Mouse (Mus musculus): ENCODE measurements around the gene Slc25a54. TPM values are rescaled to one million over a fixed set of nuclear protein-coding genes. Genes with fewer than 3 reads are reported as not detected.

The Slc25a54 gene
- not detected in 2 replicates for polyA plus RNA-seq (2015; fragmentation: Nextera tagmentation; extraction: Ambion mirVana)

GRCm38 (mm10) chr3:109080169-109080568 lies at the start of gene Slc25a54:
Gene Slc25a54, plus strand, starts transcription at chr3:109080469.
- no peaks in the 10 kb centered on the region for H3K9me3 ChIP-seq

GRCm38 (mm10) chr3:109030817-109031216 lies 49.5 kb upstream of the Slc25a54 start:
- no peak overlapping the region for H3K4me2 ChIP-seq
- no peaks in the 10 kb centered on the region for H3K9me3 ChIP-seq
- H3K27me3 ChIP-seq: no peaks in the 10 kb centered on the region
- ATAC-seq (ENCODE audit: low FRiP score, low read depth): no peak
- H3K27ac ChIP-seq (replicated peaks): no peak overlapping the region
- H3K4me3 ChIP-seq: no peak overlapping the region
- H3K36me3 ChIP-seq: no peaks in the 10 kb centered on the region
- WGBS: 60% methylated on average over 6 of the region's 6 CpGs
- no peak overlapping the region for H3K9ac ChIP-seq
- H3K4me1 ChIP-seq (replicated peaks): peaks cover 12% of the 10 kb centered on the region

More at GRCm38 (mm10) chr3:109080169-109080568, at the start of gene Slc25a54:
- H3K27me3 ChIP-seq: no peaks in the 10 kb centered on the region
- no peak within 1 kb of the TSS for H3K4me3 ChIP-seq
- H3K4me2 ChIP-seq: no peak within 1 kb of the TSS
- ATAC-seq (ENCODE audit: low FRiP score, low read depth): no peak
- no peak within 1 kb of the TSS for H3K27ac ChIP-seq (replicated peaks)
- 95% methylated on average over 17 of the region's 17 CpGs for WGBS
- no peaks in the 10 kb centered on the region for H3K36me3 ChIP-seq
- H3K9ac ChIP-seq: no peak within 1 kb of the TSS
- H3K4me1 ChIP-seq (replicated peaks): no peaks in the 10 kb centered on the region

GRCm38 (mm10) chr3:109031626-109032025 lies 48.6 kb upstream of the Slc25a54 start:
- Histone ChIP-seq H3K36me3 (no peaks in the 10 kb centered on the region), H3K4me3 (no peak overlapping the region), H3K9ac (no peak overlapping the region), H3K9me3 (no peaks in the 10 kb centered on the region), H3K4me1 (replicated peaks) (0 out of 2 replicates have a peak, but pooled peaks cover 5% of the 10 kb centered on the region), H3K27ac (replicated peaks) (no peak overlapping the region), H3K4me2 (no peak overlapping the region), H3K27me3 (no peaks in the 10 kb centered on the region)
- 92% methylated on average over 3 of the region's 3 CpGs for WGBS
- no peak for ATAC-seq (ENCODE audit: low FRiP score, low read depth)

GRCm38 (mm10) chr3:109032306-109032705 lies 48.0 kb upstream of the Slc25a54 start:
- H3K9ac ChIP-seq: no peak overlapping the region
- no peak for ATAC-seq (ENCODE audit: low FRiP score, low read depth)
- no peak overlapping the region for H3K4me3 ChIP-seq
- H3K9me3 ChIP-seq: no peaks in the 10 kb centered on the region
- no peak overlapping the region for H3K27ac ChIP-seq (replicated peaks)
- 60% methylated on average over 2 of the region's 2 CpGs for WGBS
- no peaks in the 10 kb centered on the region for H3K27me3 ChIP-seq
- H3K4me2 ChIP-seq: no peak overlapping the region
- H3K36me3 ChIP-seq: no peaks in the 10 kb centered on the region
- H3K4me1 ChIP-seq (replicated peaks): 0 out of 2 replicates have a peak, but pooled peaks cover 3% of the 10 kb centered on the region

- H3K4me1 ChIP-seq (replicated peaks): no peaks in the 10 kb centered on the region
- no peak for ATAC-seq (ENCODE audit: low FRiP score, low read depth)
- 62% methylated on average over 1 of the region's 1 CpGs for WGBS
- no peaks in the 10 kb centered on the region for H3K27me3 ChIP-seq
- no peak overlapping the region for H3K4me2 ChIP-seq
- no peaks in the 10 kb centered on the region for H3K9me3 ChIP-seq
- no peak overlapping the region for H3K9ac ChIP-seq
- no peak overlapping the region for H3K4me3 ChIP-seq
- no peaks in the 10 kb centered on the region for H3K36me3 ChIP-seq
- H3K27ac ChIP-seq (replicated peaks): no peak overlapping the region
Observed at GRCm38 (mm10) chr3:109034411-109034810, 45.9 kb upstream of the Slc25a54 start.

GRCm38 (mm10) chr3:109040908-109041307 lies 39.4 kb upstream of the Slc25a54 start:
- Histone ChIP-seq H3K4me1 (replicated peaks) (no peaks in the 10 kb centered on the region), H3K9ac (no peak overlapping the region), H3K36me3 (no peaks in the 10 kb centered on the region), H3K27ac (replicated peaks) (no peak overlapping the region), H3K9me3 (no peaks in the 10 kb centered on the region), H3K4me3 (no peak overlapping the region), H3K4me2 (no peak overlapping the region), H3K27me3 (no peaks in the 10 kb centered on the region)
- no peak for ATAC-seq (ENCODE audit: low FRiP score, low read depth)
- 90% methylated on average over 4 of the region's 4 CpGs for whole genome bisulfite sequencing

GRCm38 (mm10) chr3:109043395-109043794 lies 36.9 kb upstream of the Slc25a54 start:
- Histone ChIP-seq H3K4me1 (replicated peaks) (no peaks in the 10 kb centered on the region), H3K36me3 (no peaks in the 10 kb centered on the region), H3K27ac (replicated peaks) (no peak overlapping the region), H3K9me3 (no peaks in the 10 kb centered on the region), H3K4me3 (no peak overlapping the region), H3K27me3 (no peaks in the 10 kb centered on the region), H3K4me2 (no peak overlapping the region), H3K9ac (no peak overlapping the region)
- WGBS: 41% methylated on average over 7 of the region's 7 CpGs
- ATAC-seq (ENCODE audit: low FRiP score, low read depth): no peak

GRCm38 (mm10) chr3:109046428-109046827 lies 33.8 kb upstream of the Slc25a54 start:
- Histone ChIP-seq H3K36me3 (no peaks in the 10 kb centered on the region), H3K9ac (no peak overlapping the region), H3K27ac (replicated peaks) (no peak overlapping the region), H3K9me3 (no peaks in the 10 kb centered on the region), H3K4me2 (no peak overlapping the region), H3K27me3 (no peaks in the 10 kb centered on the region), H3K4me3 (no peak overlapping the region), H3K4me1 (replicated peaks) (no peaks in the 10 kb centered on the region)
- 95% methylated on average over 3 of the region's 3 CpGs for WGBS
- ATAC-seq (ENCODE audit: low FRiP score, low read depth): no peak

- no peak overlapping the region for H3K27ac ChIP-seq (replicated peaks)
- no peak overlapping the region for H3K9ac ChIP-seq
- H3K4me3 ChIP-seq: no peak overlapping the region
- H3K4me2 ChIP-seq: no peak overlapping the region
- no peaks in the 10 kb centered on the region for H3K27me3 ChIP-seq
- H3K36me3 ChIP-seq: no peaks in the 10 kb centered on the region
- H3K4me1 ChIP-seq (replicated peaks): no peaks in the 10 kb centered on the region
- no peak for ATAC-seq (ENCODE audit: low FRiP score, low read depth)
- H3K9me3 ChIP-seq: no peaks in the 10 kb centered on the region
- WGBS: 49% methylated on average over 6 of the region's 6 CpGs
Observed at GRCm38 (mm10) chr3:109047707-109048283, 32.5 kb upstream of the Slc25a54 start.

GRCm38 (mm10) chr3:109051056-109051945 lies 29.0 kb upstream of the Slc25a54 start:
- Histone ChIP-seq H3K36me3 (no peaks in the 10 kb centered on the region), H3K27me3 (no peaks in the 10 kb centered on the region), H3K9ac (no peak overlapping the region), H3K4me2 (no peak overlapping the region), H3K27ac (replicated peaks) (no peak overlapping the region), H3K4me1 (replicated peaks) (no peaks in the 10 kb centered on the region), H3K9me3 (no peaks in the 10 kb centered on the region), H3K4me3 (no peak overlapping the region)
- WGBS: 56% methylated on average over 11 of the region's 11 CpGs
- no peak for ATAC-seq (ENCODE audit: low FRiP score, low read depth)

GRCm38 (mm10) chr3:109051946-109052331 lies 28.3 kb upstream of the Slc25a54 start:
- WGBS: 84% methylated on average over 6 of the region's 6 CpGs
- H3K9me3 ChIP-seq: no peaks in the 10 kb centered on the region
- ATAC-seq (ENCODE audit: low FRiP score, low read depth): no peak

GRCm38 (mm10) chr3:109059903-109060302 lies 20.4 kb upstream of the Slc25a54 start:
- no peak for ATAC-seq (ENCODE audit: low FRiP score, low read depth)
- no peaks in the 10 kb centered on the region for H3K36me3 ChIP-seq
- H3K27ac ChIP-seq (replicated peaks): no peak overlapping the region
- no peaks in the 10 kb centered on the region for H3K27me3 ChIP-seq
- H3K9ac ChIP-seq: no peak overlapping the region
- H3K4me3 ChIP-seq: no peak overlapping the region
- no peaks in the 10 kb centered on the region for H3K9me3 ChIP-seq
- WGBS: 74% methylated on average over 8 of the region's 8 CpGs
- H3K4me2 ChIP-seq: no peak overlapping the region
- H3K4me1 ChIP-seq (replicated peaks): no peaks in the 10 kb centered on the region

More at GRCm38 (mm10) chr3:109051946-109052331, 28.3 kb upstream of the Slc25a54 start:
- no peaks in the 10 kb centered on the region for H3K36me3 ChIP-seq
- H3K9ac ChIP-seq: no peak overlapping the region
- no peak overlapping the region for H3K4me3 ChIP-seq
- no peak overlapping the region for H3K4me2 ChIP-seq
- no peaks in the 10 kb centered on the region for H3K4me1 ChIP-seq (replicated peaks)
- H3K27ac ChIP-seq (replicated peaks): no peak overlapping the region
- H3K27me3 ChIP-seq: no peaks in the 10 kb centered on the region

Data from hindbrain, embryonic 15.5 days (tissue).